Mouse (Mus musculus): ENCODE measurements around the gene Ccdc170. TPM values are rescaled to one million over a fixed set of nuclear protein-coding genes. Genes with fewer than 3 reads are reported as not detected.
"Not testable (repeated sequence)": the region's sequence is repeated elsewhere in the genome, so short reads cannot be mapped to it uniquely, and the experiment has no call there.

Ccdc170 gene
- total RNA-seq, 2 experiments from 2014 or later = 0.07 to 0.34 TPM

DNA sequence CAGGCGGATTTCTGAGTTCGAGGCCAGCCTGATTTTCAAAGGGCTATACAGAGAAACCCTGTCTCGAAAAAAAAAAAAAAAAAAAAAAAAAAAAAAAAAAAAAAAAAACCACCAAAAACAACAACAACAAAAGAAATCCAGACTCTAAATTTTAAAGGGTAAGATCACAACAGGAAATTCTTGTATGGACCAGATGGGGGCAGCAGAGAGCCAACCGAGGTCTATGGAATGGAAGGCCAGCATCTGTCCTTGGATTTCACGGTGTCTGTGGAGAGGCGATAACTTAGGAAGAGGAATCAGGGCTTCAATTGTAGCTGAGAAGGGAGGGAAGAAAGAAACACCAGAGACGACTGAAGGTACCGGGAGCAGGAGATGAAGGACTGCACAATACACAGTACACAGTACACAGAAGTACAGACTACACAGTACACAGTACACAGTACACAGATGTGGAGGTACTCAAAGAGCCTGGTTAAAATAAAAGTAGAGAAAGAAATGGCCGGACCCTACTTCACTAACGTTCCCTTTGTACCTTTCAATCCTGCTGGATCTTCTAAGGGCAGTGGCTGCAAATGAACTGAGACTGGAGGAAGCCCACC, 116.0 kb downstream of the Ccdc170 start:
- intact Hi-C loops (cut with DNase I) = loop anchor here (2.0 kb wide), 1 partner anchor 562 kb away; no protein-coding TSS in a partner anchor
- peak; percentile 58 to 78 for DNase-seq

DNA sequence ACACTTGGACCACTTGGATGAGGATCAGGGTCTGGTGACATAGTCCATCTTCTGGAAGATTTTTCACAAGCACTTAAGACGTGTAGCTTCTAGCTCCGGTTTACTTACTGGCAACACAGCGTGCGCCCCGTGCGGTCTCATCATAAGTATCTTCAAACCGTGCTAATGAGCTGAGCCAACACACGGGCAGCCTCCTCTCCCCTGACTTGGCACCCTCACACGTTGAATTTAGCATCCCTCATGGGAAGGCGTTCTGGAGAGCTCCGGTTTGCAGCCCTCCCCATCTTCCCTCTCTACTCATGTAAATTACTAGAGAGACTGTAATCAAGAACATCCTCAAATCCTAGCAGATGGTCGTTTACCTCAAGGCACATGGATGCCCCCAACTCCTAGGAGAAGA, 116.6 kb downstream of the Ccdc170 start:
- intact Hi-C loops (cut with DNase I) = loop anchor here (2.0 kb wide), 1 partner anchor 562 kb away; no protein-coding TSS in a partner anchor
- no peak for DNase-seq

DNA sequence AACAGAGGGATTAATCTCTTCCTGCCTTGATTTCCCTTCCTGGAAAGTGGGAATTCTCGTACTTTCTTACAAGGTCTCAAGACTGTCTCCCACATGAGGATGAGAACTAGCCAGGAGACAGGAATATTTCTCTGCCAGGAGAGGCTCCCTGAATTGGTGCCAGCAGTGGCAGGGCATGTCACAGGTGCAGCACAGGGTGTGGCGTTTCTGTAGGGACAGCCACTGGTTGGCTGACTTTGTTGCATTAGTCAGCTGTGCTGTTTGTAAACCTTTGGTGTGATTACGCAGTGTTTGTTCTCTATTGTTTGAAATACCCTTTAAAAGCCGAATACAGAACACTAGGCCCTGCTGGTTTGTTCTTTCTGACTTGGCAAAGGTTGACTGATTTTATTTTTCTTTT, 117.3 kb downstream of the Ccdc170 start:
- DNase-seq = no peak
- intact Hi-C loops (cut with DNase I) = loop anchor here (2.0 kb wide), 1 partner anchor 561 kb away; no protein-coding TSS in a partner anchor

DNA sequence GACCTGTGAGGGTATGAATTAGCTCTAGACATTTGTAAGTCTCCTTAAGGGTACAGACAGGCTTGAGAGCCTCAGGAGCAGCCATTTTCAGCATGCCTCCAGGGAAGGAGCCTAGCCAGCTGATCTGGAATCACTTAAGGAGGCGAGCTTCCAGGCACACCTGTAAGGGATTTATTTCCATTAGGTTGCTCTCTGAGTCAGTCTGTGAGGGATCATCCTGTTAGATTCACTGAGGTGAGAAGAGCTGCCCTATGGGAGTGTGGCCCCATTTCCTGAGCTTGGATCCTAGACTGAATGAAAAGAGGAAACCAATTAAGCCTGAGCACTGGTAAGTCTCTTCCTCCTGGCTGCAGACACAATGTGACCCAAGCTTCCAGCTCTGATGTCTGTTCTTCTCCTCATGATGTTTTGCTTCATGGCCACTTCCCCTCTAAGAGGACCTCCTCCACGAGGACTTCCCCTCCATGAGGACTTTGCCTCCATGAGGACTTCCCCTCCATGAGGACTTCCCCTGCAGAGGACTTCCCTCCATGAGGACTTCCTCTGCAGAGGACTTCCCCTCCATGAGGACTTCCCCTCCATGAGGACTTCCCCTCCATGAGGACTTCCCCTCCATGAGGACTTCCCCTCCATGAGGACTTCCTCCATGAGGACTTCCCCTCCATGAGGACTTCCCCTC, 118.6 kb downstream of the Ccdc170 start:
- DNase-seq = no peak
- intact Hi-C loops (cut with DNase I) = no loop called here

DNA sequence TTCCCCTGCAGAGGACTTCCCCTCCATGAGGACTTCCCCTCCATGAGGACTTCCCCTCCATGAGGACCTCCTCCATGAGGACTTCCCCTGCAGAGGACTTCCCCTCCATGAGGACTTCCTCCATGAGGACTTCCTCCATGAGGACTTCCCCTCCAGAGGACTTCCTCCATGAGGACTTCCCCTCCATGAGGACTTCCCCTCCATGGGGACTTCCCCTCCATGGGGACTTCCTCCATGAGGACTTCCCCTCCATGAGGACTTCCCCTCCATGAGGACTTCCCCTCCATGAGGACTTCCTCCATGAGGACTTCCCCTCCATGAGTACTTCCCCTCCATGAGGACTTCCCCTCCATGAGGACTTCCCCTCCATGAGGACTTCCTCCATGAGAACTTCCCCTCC, 119.3 kb downstream of the Ccdc170 start:
- intact Hi-C loops (cut with DNase I) = not testable (repeated sequence)

DNA sequence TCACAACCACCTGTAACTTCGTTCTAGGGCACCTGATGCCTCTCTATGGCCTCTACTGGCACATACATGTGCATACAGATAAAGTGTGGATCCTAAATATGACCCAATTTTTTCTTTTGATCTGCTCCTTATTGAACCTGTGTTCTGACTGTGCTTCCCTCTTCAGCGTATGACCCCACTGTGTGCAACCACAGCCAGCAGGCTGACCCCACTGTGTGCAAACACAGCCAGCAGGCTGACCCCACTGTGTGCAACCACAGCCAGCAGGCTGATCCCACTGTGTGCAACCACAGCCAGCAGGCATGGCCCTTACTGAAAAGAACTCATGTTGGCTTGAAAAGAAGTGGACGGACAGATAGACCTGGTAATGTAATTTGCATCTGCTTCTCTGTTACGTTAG, 120.2 kb downstream of the Ccdc170 start:
- intact Hi-C loops (cut with DNase I) = no loop called here
- no peak for DNase-seq

More for the DNA sequence above, 119.3 kb downstream of the Ccdc170 start:
- not testable (repeated sequence) for DNase-seq

DNA sequence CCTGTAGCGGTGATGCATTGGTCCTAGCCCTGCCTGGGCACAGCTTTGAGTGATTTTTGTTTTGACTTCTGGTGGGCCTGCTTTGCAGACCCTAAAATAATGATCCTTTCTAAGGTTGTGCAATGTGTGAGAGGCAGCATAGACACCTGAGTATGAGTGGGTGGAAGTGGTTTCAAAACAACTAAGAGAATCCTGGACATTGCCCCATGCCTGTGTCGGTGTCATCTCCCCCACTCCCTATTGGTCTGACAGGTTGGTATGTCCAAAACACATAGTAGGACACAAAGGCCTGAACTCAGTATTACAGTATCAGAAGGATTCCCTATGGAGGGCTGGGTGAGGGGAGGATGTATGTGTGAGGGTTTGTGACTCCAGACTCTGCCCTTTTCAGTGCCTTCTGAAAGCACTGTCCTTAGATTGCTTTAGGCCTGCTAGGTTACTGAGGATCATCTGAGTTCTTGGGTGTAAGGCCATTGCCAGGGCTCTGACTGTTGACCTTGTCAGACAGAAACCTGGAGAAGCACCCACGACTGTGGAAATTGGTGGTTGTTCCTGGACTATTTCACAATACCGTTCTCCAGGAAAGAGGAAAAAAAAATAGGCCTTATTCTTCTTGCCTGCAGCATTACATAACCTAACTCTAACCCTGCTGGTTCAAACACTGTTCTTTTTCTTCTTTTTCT, 122.4 kb downstream of the Ccdc170 start:
- no peak for DNase-seq
- intact Hi-C loops (cut with DNase I) = no loop called here

DNA sequence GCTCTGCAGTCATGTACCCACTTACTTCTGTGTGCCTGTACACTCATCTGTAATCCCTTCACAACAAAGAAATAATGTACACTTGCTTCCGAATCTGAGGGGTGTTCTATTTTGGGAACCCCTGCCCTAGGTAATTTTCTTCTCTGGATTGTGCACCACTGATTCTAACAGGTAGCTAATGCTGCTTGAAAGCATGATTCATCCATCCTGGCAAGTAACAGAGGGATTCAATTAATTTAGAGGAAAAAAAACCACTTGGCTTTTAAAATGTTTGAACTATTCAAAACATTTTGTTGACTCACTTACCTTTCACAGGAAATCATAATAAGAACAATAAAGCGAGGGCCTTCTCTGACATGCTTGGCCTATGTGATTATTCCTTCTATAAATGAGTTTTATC, 127.9 kb downstream of the Ccdc170 start:
- no peak for DNase-seq
- intact Hi-C loops (cut with DNase I) = no loop called here

DNA sequence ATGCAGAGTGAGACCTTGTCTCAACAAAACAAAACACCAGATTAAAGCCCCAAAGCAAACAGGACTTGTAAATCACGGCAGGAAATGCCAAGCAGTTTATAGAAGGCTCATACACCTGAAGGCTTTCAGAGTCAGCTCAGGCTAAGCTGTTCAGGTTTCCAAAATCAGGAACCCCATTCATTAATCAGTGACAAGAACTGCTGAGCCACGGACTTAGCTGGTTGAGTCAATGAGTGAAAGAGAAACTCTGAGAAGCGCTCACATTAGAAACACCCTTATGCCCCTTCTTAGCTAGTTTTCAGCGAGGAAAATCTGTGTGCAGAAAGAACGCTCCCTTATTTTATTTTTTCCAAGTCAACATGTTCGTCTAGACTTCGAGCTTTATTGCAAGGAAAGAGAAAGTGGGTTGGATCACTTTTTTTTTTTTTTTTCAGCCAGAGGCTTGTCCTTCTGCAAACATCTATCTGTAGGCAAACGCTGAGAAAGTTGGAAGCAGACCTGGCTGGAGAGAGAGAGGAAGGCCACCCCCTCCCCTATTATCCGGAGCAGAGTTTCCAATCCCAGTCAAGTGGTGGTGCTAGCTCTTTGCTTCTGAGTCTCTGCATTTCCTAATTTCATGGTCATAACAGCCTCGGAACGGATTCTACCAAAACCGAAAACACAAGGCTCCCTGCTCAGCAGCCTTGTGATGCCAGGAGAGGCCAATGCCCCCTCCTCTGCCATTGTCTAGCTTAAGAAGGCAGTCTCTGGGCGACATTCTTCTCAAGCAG, 129.3 kb downstream of the Ccdc170 start, which contains the start of gene Esr1:
TSS of gene Esr1 (plus strand) at position 208 of the 770 bp plus-strand sequence.
- intact Hi-C loops (cut with DNase I) = no loop called here
- DNase-seq = peak in 1 of 2 experiments; percentile 23

Other genes with a start within 250 kb of the Ccdc170 start
- gene Akap12, start 216.1 kb upstream of the Ccdc170 start, total RNA-seq (2021) = 10 to 100 TPM; 62.8 to 68.4 TPM
- gene Zbtb2, start 94.4 kb upstream of the Ccdc170 start, total RNA-seq (2021) = 1 to 10 TPM; 8.9 to 9.2 TPM
- 10 to 100 TPM; 48.5 to 49.9 TPM for gene Rmnd1, start 50.1 kb upstream of the Ccdc170 start, total RNA-seq (2021)
- gene Armt1, start 50.0 kb upstream of the Ccdc170 start, total RNA-seq (2021) = 1 to 10 TPM; 8.2 to 8.9 TPM
- 1 to 10 TPM in 1 of 2 experiments, under 1 TPM in 1; 0.97 to 1.3 TPM for gene Esr1, start 129.1 kb downstream of the Ccdc170 start, total RNA-seq (2021)